ENCODE assay signal across 7 mouse cellular contexts in genomic region chr2:34753811-34754550, GRCm38 (mm10). TPM values are rescaled to one million over a fixed set of nuclear protein-coding genes. Genes with fewer than 3 reads are reported as not detected.
DNase-seq lines count a peak whose midpoint lies in the region; ATAC-seq and TF ChIP-seq lines count a peak whose summit lies in the region.

No protein-coding gene starts in this region.

- H3K4me2 ChIP-seq in limb, embryonic 11.5 days (ENCODE audit: low read depth, severe bottlenecking) = peak overlapping the region; percentile 67
- peak overlapping the region; percentile 64 for H3K4me2 ChIP-seq in midbrain, embryonic 13.5 days (replicated peaks)

- peak overlapping the region; percentile 61 for H3K4me3 ChIP-seq in limb, embryonic 11.5 days (ENCODE audit: low read depth, low read length)
- peak overlapping the region; percentile 95 for H3K4me3 ChIP-seq in midbrain, embryonic 13.5 days (replicated peaks)
- H3K4me3 ChIP-seq in small intestine, adult 2 months (ENCODE audit: low read depth, low read length) = peak overlapping the region; percentile 100

- H3K9ac ChIP-seq in limb, embryonic 11.5 days (ENCODE audit: low read length) = peak overlapping the region; percentile 93
- peak overlapping the region; percentile 97 for H3K9ac ChIP-seq in midbrain, embryonic 13.5 days (replicated peaks)

- H3K36me3 ChIP-seq in limb, embryonic 11.5 days (ENCODE audit: control insufficient read depth, insufficient read depth, low read length) = no peaks in the 10 kb centered on the region
- H3K36me3 ChIP-seq in midbrain, embryonic 13.5 days = no peaks in the 10 kb centered on the region
- no peaks in the 10 kb centered on the region for H3K36me3 ChIP-seq in small intestine, adult 2 months (ENCODE audit: control insufficient read depth, insufficient read depth, low read length)

- H3K27ac ChIP-seq in limb, embryonic 11.5 days (replicated peaks; ENCODE audit: low read depth, low read length) = peak overlapping the region; percentile 88
- H3K27ac ChIP-seq in midbrain, embryonic 13.5 days = peak overlapping the region; percentile 98
- peak overlapping the region; percentile 90 for H3K27ac ChIP-seq in small intestine, adult 2 months (ENCODE audit: insufficient read depth, low read depth, low read length)

- TF ChIP-seq CTCF in small intestine, adult 2 months (IDR thresholded peaks at IDR 0.05; ENCODE audit: extremely low read depth, insufficient read length, insufficient replicate concordance, low read depth, low read length) = no peak

- peaks cover 2% of the 10 kb centered on the region; the same call in 1 of the 2 replicates for H3K4me1 ChIP-seq in limb, embryonic 11.5 days (ENCODE audit: control insufficient read depth, insufficient read depth, low read length)
- H3K4me1 ChIP-seq in midbrain, embryonic 13.5 days (replicated peaks) = peaks cover 29% of the 10 kb centered on the region
- H3K4me1 ChIP-seq in small intestine, adult 2 months (ENCODE audit: control insufficient read depth, insufficient read depth, insufficient read length, low read length) = no peaks in the 10 kb centered on the region; the same call in 1 of the 2 replicates

- peak; percentile 73 for TF ChIP-seq POLR2A in small intestine, adult 2 months (IDR thresholded peaks at IDR 0.05; ENCODE audit: low read depth, low read length)

- peak; percentile 95 for DNase-seq in adrenal gland, postnatal 10 days
- DNase-seq in embryo, embryonic 9.5 days (ENCODE audit: extremely low spot score) = peak; percentile 90
- DNase-seq in kidney, adult 11 months = peak; percentile 84
- peak; percentile 89 for DNase-seq in limb, embryonic 11.5 days (ENCODE audit: low spot score)

- WGBS in limb, embryonic 11.5 days = under 1% methylated on average over 73 of the region's 106 CpGs
- WGBS in midbrain, embryonic 13.5 days = under 1% methylated on average over 90 of the region's 106 CpGs
- WGBS in small intestine, adult 2 months = 1% methylated on average over 101 of the region's 106 CpGs

- peak; percentile 81 for ATAC-seq in granulocyte monocyte progenitor cell, adult 5-6 weeks (replicated peaks; ENCODE audit: poor library complexity, severe bottlenecking)
- peak; percentile 87 for ATAC-seq in limb, embryonic 11.5 days (ENCODE audit: insufficient number of reproducible peaks, low FRiP score, low TSS enrichment, low read depth)
- peak; percentile 96 for ATAC-seq in midbrain, embryonic 13.5 days

- H3K9me3 ChIP-seq in limb, embryonic 11.5 days (ENCODE audit: control insufficient read depth, low read length) = no peaks in the 10 kb centered on the region
- no peaks in the 10 kb centered on the region for H3K9me3 ChIP-seq in midbrain, embryonic 13.5 days

- no peaks in the 10 kb centered on the region for H3K27me3 ChIP-seq in limb, embryonic 11.5 days (ENCODE audit: control insufficient read depth, insufficient read depth, low read length)
- no peaks in the 10 kb centered on the region for H3K27me3 ChIP-seq in midbrain, embryonic 13.5 days
- no peaks in the 10 kb centered on the region; the same call in 1 of the 2 replicates for H3K27me3 ChIP-seq in small intestine, adult 2 months (ENCODE audit: control insufficient read depth, insufficient read depth, low read length)

RNA-seq across cellular contexts. Expression of gene Gapvd1, which starts 1.1 kb away (rescaled TPM):
- total RNA-seq in adrenal gland, postnatal 10 days (2021) = 10 to 100 TPM; 47.3 to 55.6 TPM
- total RNA-seq in granulocyte monocyte progenitor cell, adult 5-6 weeks (2014; fragmentation: Nextera tagmentation) = 50.1 and 65.5 TPM in 2 replicates
- 56.7 and 70.8 TPM in 2 replicates for total RNA-seq in granulocyte monocyte progenitor cell, adult 5-6 weeks (2017)
- polyA plus RNA-seq in limb, embryonic 11.5 days (2014; fragmentation: Nextera tagmentation; extraction: Ambion mirVana) = 93.2 and 102 TPM in 2 replicates
- polyA plus RNA-seq in midbrain, embryonic 13.5 days (2015; fragmentation: Nextera tagmentation; extraction: Ambion mirVana) = 123 and 126 TPM in 2 replicates
- polyA plus RNA-seq in small intestine, adult 2 months (2012; rRNA removed) = 4.8 and 7.3 TPM in 2 replicates

RNA-seq across cellular contexts. Expression of gene Hspa5, which starts 17.8 kb away (rescaled TPM):
- total RNA-seq in adrenal gland, postnatal 10 days (2021) = 100 to 1,000 TPM; 414 to 539 TPM
- total RNA-seq in granulocyte monocyte progenitor cell, adult 5-6 weeks (2014; fragmentation: Nextera tagmentation) = 559 and 592 TPM in 2 replicates
- total RNA-seq in granulocyte monocyte progenitor cell, adult 5-6 weeks (2017) = 1,947 and 2,193 TPM in 2 replicates
- 886 and 955 TPM in 2 replicates for polyA plus RNA-seq in limb, embryonic 11.5 days (2014; fragmentation: Nextera tagmentation; extraction: Ambion mirVana)
- 464 and 489 TPM in 2 replicates for polyA plus RNA-seq in midbrain, embryonic 13.5 days (2015; fragmentation: Nextera tagmentation; extraction: Ambion mirVana)
- polyA plus RNA-seq in small intestine, adult 2 months (2012; rRNA removed) = 252 and 340 TPM in 2 replicates

RNA-seq across cellular contexts. Expression of gene Rabepk, which starts 45.7 kb away (rescaled TPM):
- total RNA-seq in adrenal gland, postnatal 10 days (2021) = 10 to 100 TPM; 25.8 to 28.7 TPM
- total RNA-seq in granulocyte monocyte progenitor cell, adult 5-6 weeks (2014; fragmentation: Nextera tagmentation) = 31.3 and 33.6 TPM in 2 replicates
- total RNA-seq in granulocyte monocyte progenitor cell, adult 5-6 weeks (2017) = 38.0 and 49.0 TPM in 2 replicates
- polyA plus RNA-seq in limb, embryonic 11.5 days (2014; fragmentation: Nextera tagmentation; extraction: Ambion mirVana) = 34.9 and 40.5 TPM in 2 replicates
- polyA plus RNA-seq in midbrain, embryonic 13.5 days (2015; fragmentation: Nextera tagmentation; extraction: Ambion mirVana) = 21.8 and 22.7 TPM in 2 replicates
- polyA plus RNA-seq in small intestine, adult 2 months (2012; rRNA removed) = 16.2 and 16.9 TPM in 2 replicates

Comparison
In these comparisons a context has a peak if more than half of its experiments do, and no peak if none do; other contexts are left out.
1. Peak in every context shown above with its lines: DNase-seq, ATAC-seq, H3K4me3 ChIP-seq and H3K27ac ChIP-seq.
2. RNA of gene Gapvd1, which starts 1.1 kb away (polyA plus RNA-seq): 123 to 126 TPM in midbrain, embryonic 13.5 days and 93.2 to 102 TPM in limb, embryonic 11.5 days; 4.8 to 7.3 TPM in small intestine, adult 2 months; every median in the first group is over 10 times any median in the second.